ENCODE assay signal across 8 mouse cellular contexts in genomic region chr5:99729361-99729882, GRCm38 (mm10). TPM values are rescaled to one million over a fixed set of nuclear protein-coding genes. Genes with fewer than 3 reads are reported as not detected.
DNase-seq lines count a peak whose midpoint lies in the region; ATAC-seq and TF ChIP-seq lines count a peak whose summit lies in the region.

No protein-coding gene starts in this region.

- H3K4me3 ChIP-seq in kidney, adult 2 months (ENCODE audit: insufficient read depth, low read depth, low read length) = peak overlapping the region; percentile 2; the same call in 1 of the 2 replicates
- H3K4me3 ChIP-seq in liver, embryonic 15.5 days (replicated peaks) = no peak overlapping the region
- peak overlapping the region; percentile 15; the same call in 1 of the 2 replicates for H3K4me3 ChIP-seq in olfactory bulb, adult 2 months (ENCODE audit: insufficient read depth, low read depth, low read length)

- H3K27ac ChIP-seq in kidney, adult 2 months (ENCODE audit: insufficient read depth, low read depth, low read length) = no peak overlapping the region
- no peak overlapping the region for H3K27ac ChIP-seq in liver, embryonic 15.5 days (replicated peaks)
- H3K27ac ChIP-seq in olfactory bulb, adult 2 months (ENCODE audit: insufficient read depth, low read depth, low read length) = no peak overlapping the region

- no peaks in the 10 kb centered on the region for H3K4me1 ChIP-seq in kidney, adult 2 months (ENCODE audit: control insufficient read depth, insufficient read depth, low read length)
- H3K4me1 ChIP-seq in liver, embryonic 15.5 days (replicated peaks) = no peaks in the 10 kb centered on the region; the same call in 1 of the 2 replicates
- H3K4me1 ChIP-seq in olfactory bulb, adult 2 months (ENCODE audit: control insufficient read depth, insufficient read depth, low read length) = peaks cover 14% of the 10 kb centered on the region

- H3K9ac ChIP-seq in liver, embryonic 15.5 days = no peak overlapping the region

- 6% methylated on average over 18 of the region's 18 CpGs for WGBS in kidney, adult 2 months
- 3% methylated on average over 18 of the region's 18 CpGs for WGBS in liver, embryonic 15.5 days (ENCODE audit: insufficient replicate concordance)
- 12% methylated on average over 18 of the region's 18 CpGs for WGBS in olfactory bulb, adult 2 months

- no peaks in the 10 kb centered on the region for H3K36me3 ChIP-seq in kidney, adult 2 months (ENCODE audit: control insufficient read depth, insufficient read depth, low read length)
- H3K36me3 ChIP-seq in liver, embryonic 15.5 days (replicated peaks) = no peaks in the 10 kb centered on the region

- no peaks in the 10 kb centered on the region for H3K27me3 ChIP-seq in kidney, adult 2 months (replicated peaks; ENCODE audit: control insufficient read depth, insufficient read depth, low read length)
- H3K27me3 ChIP-seq in liver, embryonic 15.5 days = peaks cover 64% of the 10 kb centered on the region

- peak; percentile 19 to 20 for DNase-seq in gastrocnemius, postnatal 4 days (ENCODE audit: low spot score in 2 of 2)
- DNase-seq in gastrocnemius, adult 18-20 months (ENCODE audit: low spot score) = no peak
- peak; percentile 30 to 45 for DNase-seq in cerebellum, postnatal 36 days
- peak; percentile 7 for DNase-seq in heart, adult 8-10 months (ENCODE audit: low spot score)
- peak; percentile 28 for DNase-seq in kidney, adult 2 months
- no peak for DNase-seq in spleen, postnatal 10 days (ENCODE audit: low spot score in 2 of 2)

- peak overlapping the region; percentile 34 for H3K4me2 ChIP-seq in liver, embryonic 15.5 days

- TF ChIP-seq POLR2A in kidney, adult 2 months (IDR thresholded peaks at IDR 0.05; ENCODE audit: low read depth, low read length) = no peak
- TF ChIP-seq POLR2A in olfactory bulb, adult 2 months (IDR thresholded peaks at IDR 0.05; ENCODE audit: insufficient read depth, low read depth, low read length) = no peak

- no peak for ATAC-seq in liver, embryonic 15.5 days (ENCODE audit: insufficient read depth)

- H3K9me3 ChIP-seq in liver, embryonic 15.5 days (replicated peaks) = no peaks in the 10 kb centered on the region

- no peak for TF ChIP-seq CTCF in kidney, adult 2 months (conservative IDR thresholded peaks at IDR 0.05; ENCODE audit: insufficient read depth, insufficient read length, low read depth, low read length)
- no peak for TF ChIP-seq CTCF in olfactory bulb, adult 2 months (IDR thresholded peaks at IDR 0.05; ENCODE audit: insufficient read depth, low read depth, low read length)

RNA-seq across cellular contexts. Expression of gene Rasgef1b, which starts 0.6 kb away (rescaled TPM):
- 1 to 10 TPM; 3.2 to 3.6 TPM for total RNA-seq in gastrocnemius, postnatal 4 days (2021)
- total RNA-seq in gastrocnemius, adult 18-20 months (2021) = under 1 TPM; 0.32 to 0.52 TPM
- total RNA-seq in heart, adult 8-10 months (2022) = 10 to 100 TPM in 1 of 4 experiments, 1 to 10 TPM in 3; 6.4 to 12.0 (median 9.1) TPM
- 7.4 and 8.6 TPM in 2 replicates for polyA plus RNA-seq in kidney, adult 2 months (2012; rRNA removed)
- 7.3 and 8.7 TPM in 2 replicates for polyA plus RNA-seq in liver, embryonic 15.5 days (2015; fragmentation: Nextera tagmentation; extraction: Ambion mirVana)
- not detected in 2 replicates for polyA plus RNA-seq in olfactory bulb, adult 2 months (2012; ENCODE audit: insufficient read depth, insufficient read length, low replicate concordance, missing spikeins)

Comparison
In these comparisons a context has a peak if more than half of its experiments do, and no peak if none do; other contexts are left out.
1. DNase-seq: peak in gastrocnemius, postnatal 4 days (2 of 2), cerebellum, postnatal 36 days (2 of 2), heart, adult 8-10 months (single experiment) and kidney, adult 2 months (single experiment); none in gastrocnemius, adult 18-20 months (single experiment) and spleen, postnatal 10 days (0 of 2).